Mouse (Mus musculus) spleen, adult 2 months (tissue): ENCODE measurements around the gene Aox3. TPM values are rescaled to one million over a fixed set of nuclear protein-coding genes. Genes with fewer than 3 reads are reported as not detected.

Source experiments
- DNase-seq, 2 experiments: peaks; one replicate each; pipeline versions ENCODE4 v3.0.0 to v3.0.0-alpha.2; 2012 to 2021; ENCODE audit warnings: low spot score in 2 of 2, low read depth in 1 of 2
- H3K27ac ChIP-seq: fragments of 200-500 bp; 2 replicates; pipeline ENCODE4 v1.5.1; 2012; ENCODE audit warnings: low read length, inconsistent platforms; ENCODE audit not compliant: insufficient read depth
- H3K27me3 ChIP-seq: fragments of 200-500 bp; 2 replicates; pipeline ENCODE4 v1.6.1; 2012; ENCODE audit warnings: mild to moderate bottlenecking, moderate library complexity, low read length, inconsistent platforms; ENCODE audit not compliant: control insufficient read depth, insufficient read depth
- H3K36me3 ChIP-seq: fragments of 200-500 bp; 2 replicates; pipeline ENCODE4 v1.6.1; 2012; ENCODE audit warnings: mild to moderate bottlenecking, low read length, inconsistent platforms; ENCODE audit not compliant: control insufficient read depth, insufficient read depth
- H3K4me1 ChIP-seq: fragments of 200-500 bp; 2 replicates; pipeline ENCODE4 v1.6.1; 2011; ENCODE audit warnings: inconsistent platforms; ENCODE audit not compliant: control insufficient read depth, insufficient read depth, insufficient read length
- H3K4me3 ChIP-seq: fragments of 200-500 bp; 2 replicates; pipeline ENCODE4 v1.5.1; 2011; ENCODE audit warnings: mild to moderate bottlenecking, inconsistent platforms; ENCODE audit not compliant: insufficient read depth, insufficient read length; ENCODE audit errors: extremely low read depth
- CTCF ChIP-seq: fragments of 200-500 bp; IDR thresholded peaks from 2 replicates; pipeline ENCODE4 v1.5.1; 2011; ENCODE audit warnings: mild to moderate bottlenecking, inconsistent platforms; ENCODE audit not compliant: insufficient read depth, insufficient read length, insufficient replicate concordance; ENCODE audit errors: extremely low read depth
- POLR2A ChIP-seq: fragments of 200-500 bp; IDR thresholded peaks from 2 replicates; pipeline ENCODE4 v1.6.1; 2011; ENCODE audit warnings: low read depth, low read length, inconsistent platforms
- WGBS: fragments of 180-500 bp; shearing (Covaris S2); methylation state at CpG from one replicate; pipeline ENCODE4 v1.1.7; 2018; 5-methylcytosine and 5-hydroxymethylcytosine counted together
- polyA plus RNA-seq: library from polyadenylated mRNA; depleted of rRNA; stranded (reverse); fragments of >200 nt; gene quantifications from 2 replicates; pipeline ENCODE4 v1.2.3, GENCODE M21; 2012

Gene Aox3
- polyA plus RNA-seq, 1 experiment, result 0.41 TPM

GRCm38 (mm10) chr1:58213838-58214237 is 100.9 kb downstream of the Aox3 start:
- TF ChIP-seq CTCF, result no peak
- no peak for TF ChIP-seq POLR2A
- no peaks in the 10 kb centered on the region for H3K4me1 ChIP-seq
- H3K36me3 ChIP-seq, result no peaks in the 10 kb centered on the region
- H3K4me3 ChIP-seq, result no peak overlapping the region
- DNase-seq, result no peak
- WGBS, result 91% methylated on average over 5 of the region's 5 CpGs
- H3K27me3 ChIP-seq, result no peaks in the 10 kb centered on the region
- no peak overlapping the region for H3K27ac ChIP-seq

- Histone ChIP-seq H3K27ac (no peak overlapping the region), H3K4me3 (no peak overlapping the region), H3K4me1 (no peaks in the 10 kb centered on the region), H3K36me3 (no peaks in the 10 kb centered on the region), H3K27me3 (no peaks in the 10 kb centered on the region)
- TF ChIP-seq POLR2A (no peak), CTCF (no peak)
- DNase-seq, result no peak
- WGBS, result 76% methylated on average over 4 of the region's 4 CpGs
These were observed 102.4 kb downstream of the Aox3 start for GRCm38 (mm10) chr1:58215353-58215752.

GRCm38 (mm10) chr1:58215956-58216532 is 103.1 kb downstream of the Aox3 start:
- H3K27me3 ChIP-seq, result no peaks in the 10 kb centered on the region
- H3K36me3 ChIP-seq, result no peaks in the 10 kb centered on the region
- H3K27ac ChIP-seq, result no peak overlapping the region
- no peak for TF ChIP-seq POLR2A
- no peak for TF ChIP-seq CTCF
- H3K4me1 ChIP-seq, result no peaks in the 10 kb centered on the region
- DNase-seq, result no peak
- 89% methylated on average over 7 of the region's 7 CpGs for WGBS
- no peak overlapping the region for H3K4me3 ChIP-seq

- WGBS, result 87% methylated on average over 6 of the region's 6 CpGs
- no peaks in the 10 kb centered on the region for H3K27me3 ChIP-seq
- TF ChIP-seq POLR2A, result no peak
- TF ChIP-seq CTCF, result no peak
These were observed 108.1 kb downstream of the Aox3 start for GRCm38 (mm10) chr1:58221070-58221469.

GRCm38 (mm10) chr1:58221879-58222278 is 108.9 kb downstream of the Aox3 start:
- DNase-seq, result no peak
- Histone ChIP-seq H3K27ac (no peak overlapping the region), H3K4me1 (no peaks in the 10 kb centered on the region)

More at GRCm38 (mm10) chr1:58221070-58221469, 108.1 kb downstream of the Aox3 start:
- Histone ChIP-seq H3K4me1 (no peaks in the 10 kb centered on the region), H3K27ac (no peak overlapping the region), H3K36me3 (no peaks in the 10 kb centered on the region), H3K4me3 (no peak overlapping the region)
- no peak for DNase-seq

GRCm38 (mm10) chr1:58228086-58228485 is 115.2 kb downstream of the Aox3 start:
- no peaks in the 10 kb centered on the region for H3K27me3 ChIP-seq
- DNase-seq, result no peak
- no peak overlapping the region for H3K4me3 ChIP-seq
- no peaks in the 10 kb centered on the region for H3K4me1 ChIP-seq
- H3K36me3 ChIP-seq, result no peaks in the 10 kb centered on the region
- no peak overlapping the region for H3K27ac ChIP-seq
- no peak for TF ChIP-seq POLR2A
- TF ChIP-seq CTCF, result no peak
- 83% methylated on average over 6 of the region's 6 CpGs for WGBS

More at GRCm38 (mm10) chr1:58221879-58222278, 108.9 kb downstream of the Aox3 start:
- no peak overlapping the region for H3K4me3 ChIP-seq
- 95% methylated on average over 5 of the region's 5 CpGs for WGBS
- H3K36me3 ChIP-seq, result no peaks in the 10 kb centered on the region
- TF ChIP-seq POLR2A, result no peak
- TF ChIP-seq CTCF, result no peak
- H3K27me3 ChIP-seq, result no peaks in the 10 kb centered on the region

GRCm38 (mm10) chr1:58228916-58229315 is 116.0 kb downstream of the Aox3 start:
- DNase-seq, result no peak
- Histone ChIP-seq H3K27ac (no peak overlapping the region), H3K4me3 (no peak overlapping the region), H3K4me1 (no peaks in the 10 kb centered on the region), H3K27me3 (no peaks in the 10 kb centered on the region), H3K36me3 (no peaks in the 10 kb centered on the region)
- TF ChIP-seq CTCF (no peak), POLR2A (no peak)
